Mouse (Mus musculus): Measurements from ENCODE around the gene Ipo9.

- TF ChIP-seq POLR2A (IDR thresholded peaks at IDR 0.05; ENCODE audit: control insufficient read depth, low read depth, low read length) = no peak
- no peak for TF ChIP-seq CTCF (IDR thresholded peaks at IDR 0.05; ENCODE audit: control insufficient read depth, insufficient read depth, insufficient replicate concordance, low read depth, low read length)
Observed at GRCm38 (mm10) chr1:135472536-135472935, 42.2 kb upstream of the Ipo9 start.
